Mouse (Mus musculus) liver, embryonic 11.5 days (tissue): ENCODE data around the gene Il4. TPM values are rescaled to one million over a fixed set of nuclear protein-coding genes. Genes with fewer than 3 reads are reported as not detected.

Experiments
- ATAC-seq: fragments of 200-750 bp; cut with Nextera tagmentation; replicated peaks from 2 replicates; pipeline ENCODE4 v1.8.0; 2017; ENCODE audit warnings: moderate number of reproducible peaks, mild to moderate bottlenecking, moderate TSS enrichment, moderate library complexity; ENCODE audit not compliant: low FRiP score
- DNase-seq: peaks from one replicate; pipeline ENCODE4 v3.0.0-alpha.2; 2017; ENCODE audit warnings: low spot score
- H3K27ac ChIP-seq: fragments of 300-500 bp; sonication (generic); 2 replicates; pipeline ENCODE4 v1.5.1; 2014; ENCODE audit warnings: mild to moderate bottlenecking, low read depth, low read length, control low read depth
- H3K27me3 ChIP-seq: fragments of 300-500 bp; sonication (generic); replicated peaks from 2 replicates; pipeline ENCODE4 v1.6.1; 2014; ENCODE audit warnings: low read length, mixed read lengths; ENCODE audit not compliant: control insufficient read depth, insufficient read depth
- H3K36me3 ChIP-seq: fragments of 300-500 bp; sonication (generic); 2 replicates; pipeline ENCODE4 v1.6.1; 2014; ENCODE audit warnings: mild to moderate bottlenecking, low read length, moderate library complexity, mixed read lengths; ENCODE audit not compliant: control insufficient read depth, insufficient read depth
- H3K4me1 ChIP-seq: fragments of 300-500 bp; sonication (generic); replicated peaks from 2 replicates; pipeline ENCODE4 v1.6.1; 2014; ENCODE audit warnings: low read length, mixed read lengths; ENCODE audit not compliant: control insufficient read depth, insufficient read depth
- H3K4me2 ChIP-seq: fragments of 300-500 bp; sonication (generic); 2 replicates; pipeline ENCODE4 v1.6.1; 2014; ENCODE audit warnings: mild to moderate bottlenecking, control low read depth, moderate library complexity
- H3K4me3 ChIP-seq: fragments of 300-500 bp; sonication (generic); 2 replicates; pipeline ENCODE4 v1.5.1; 2014; ENCODE audit warnings: low read depth, low read length, control low read depth
- H3K9ac ChIP-seq: fragments of 300-500 bp; sonication (generic); 2 replicates; pipeline ENCODE4 v1.6.1; 2014; ENCODE audit warnings: low read depth, low read length, control low read depth
- H3K9me3 ChIP-seq: fragments of 300-500 bp; sonication (generic); 2 replicates; pipeline ENCODE4 v1.6.1; 2016; ENCODE audit warnings: low read length, inconsistent platforms, mixed read lengths; ENCODE audit not compliant: control insufficient read depth
- WGBS: fragments of 180-500 bp; shearing (Covaris S2); extraction: QIAGEN DNeasy Blood & Tissue Kit; methylation state at CpG from one replicate; pipeline ENCODE4 v1.1.7; 2014; 5-methylcytosine and 5-hydroxymethylcytosine counted together
- polyA plus RNA-seq: library from polyadenylated mRNA; unstranded; fragments of >200 nt; fragmentation: Nextera tagmentation; extraction: Ambion mirVana; gene quantifications from 2 replicates; pipeline ENCODE4 v1.2.1, GENCODE M21; 2014

Gene Il4
- polyA plus RNA-seq, 1 experiment from 2014 or later = 3.2 TPM

DNA sequence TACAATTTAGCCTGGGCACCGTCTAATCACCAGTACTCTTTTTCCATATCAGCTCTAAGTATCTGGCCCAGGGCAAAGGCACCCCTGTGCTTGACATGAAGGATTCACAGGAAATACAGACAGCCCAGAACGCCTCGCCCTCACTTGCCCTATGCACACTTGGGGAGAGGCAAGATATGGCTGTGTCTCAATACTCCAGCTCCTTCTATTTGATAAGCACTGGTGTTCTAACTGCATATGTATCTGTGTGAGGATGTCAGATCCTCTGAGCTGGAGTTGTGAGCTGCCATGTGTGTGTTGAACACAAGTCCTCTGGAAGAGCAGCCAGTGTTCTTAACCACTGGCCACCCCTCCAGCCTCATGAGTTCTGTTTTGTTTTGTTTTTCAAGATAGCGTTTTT, 33.0 kb upstream of the Il4 start:
- H3K4me2 ChIP-seq = no peak overlapping the region
- no peak overlapping the region for H3K9ac ChIP-seq
- peaks cover 14% of the 10 kb centered on the region for H3K4me1 ChIP-seq
- no peak for DNase-seq
- H3K4me3 ChIP-seq = no peak overlapping the region
- peak; percentile 48 for ATAC-seq
- 71% methylated on average over 4 of the region's 4 CpGs for WGBS
- no peaks in the 10 kb centered on the region for H3K27me3 ChIP-seq
- peaks cover 21% of the 10 kb centered on the region for H3K36me3 ChIP-seq
- H3K9me3 ChIP-seq = no peaks in the 10 kb centered on the region
- no peak overlapping the region for H3K27ac ChIP-seq

DNA sequence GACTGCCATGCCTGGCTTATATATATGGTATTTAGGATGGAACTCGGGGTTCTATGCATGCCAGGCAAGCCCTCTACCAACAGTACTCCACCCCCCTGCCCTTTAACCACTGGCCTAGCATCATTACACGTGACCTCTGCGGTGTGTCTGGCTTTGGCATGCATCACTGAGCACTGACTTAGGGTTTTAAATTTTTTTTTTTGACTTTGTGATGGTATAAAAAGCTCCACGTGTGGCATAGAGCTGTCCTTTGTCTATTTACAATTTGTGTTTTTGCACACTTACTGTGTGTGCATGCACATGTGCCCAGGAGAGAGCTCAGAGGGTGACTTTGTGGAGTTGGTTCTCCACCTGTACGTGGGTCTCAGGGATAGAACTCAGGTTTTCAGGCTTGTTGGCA, 25.5 kb upstream of the Il4 start:
- no peak overlapping the region for H3K4me3 ChIP-seq
- no peak overlapping the region for H3K4me2 ChIP-seq
- 77% methylated on average over 5 of the region's 5 CpGs for WGBS
- H3K4me1 ChIP-seq = peaks cover 8% of the 10 kb centered on the region
- no peak for DNase-seq
- H3K36me3 ChIP-seq = no peaks in the 10 kb centered on the region
- H3K9ac ChIP-seq = no peak overlapping the region
- H3K27me3 ChIP-seq = no peaks in the 10 kb centered on the region
- no peak overlapping the region for H3K27ac ChIP-seq
- no peak for ATAC-seq
- H3K9me3 ChIP-seq = no peaks in the 10 kb centered on the region

DNA sequence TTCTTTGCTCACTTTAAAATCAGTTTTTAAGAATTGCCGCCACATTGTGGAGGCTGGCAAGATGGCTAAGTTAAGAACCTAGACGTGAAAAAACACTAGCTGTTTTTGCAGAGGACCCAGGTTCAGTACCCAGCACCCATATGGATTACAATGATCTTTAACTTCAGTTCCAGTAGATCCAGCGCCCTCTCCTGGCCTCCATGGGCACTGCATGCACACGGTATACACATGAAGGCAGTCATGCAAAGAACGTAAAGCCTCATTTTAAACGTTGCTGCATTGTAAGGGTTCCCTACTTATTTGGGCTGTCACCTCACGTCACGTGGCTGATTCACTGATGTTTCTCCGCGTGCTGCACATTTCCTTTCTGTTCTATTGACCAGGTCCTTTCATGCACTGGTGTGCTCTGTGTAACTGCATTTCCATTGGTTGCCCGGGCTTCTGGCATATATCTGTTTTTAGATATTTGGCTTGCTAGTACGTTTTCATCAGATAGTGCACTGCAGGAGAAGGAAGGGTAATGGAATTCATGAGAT, 24.3 kb upstream of the Il4 start:
- no peak overlapping the region for H3K4me3 ChIP-seq
- no peak for DNase-seq
- H3K36me3 ChIP-seq = no peaks in the 10 kb centered on the region
- H3K4me1 ChIP-seq = peaks cover 8% of the 10 kb centered on the region
- peaks cover under 1% of the 10 kb centered on the region; the same call in 1 of the 2 replicates for H3K27me3 ChIP-seq
- no peak for ATAC-seq
- H3K27ac ChIP-seq = no peak overlapping the region
- 62% methylated on average over 12 of the region's 12 CpGs for WGBS
- no peaks in the 10 kb centered on the region for H3K9me3 ChIP-seq
- no peak overlapping the region for H3K4me2 ChIP-seq
- no peak overlapping the region for H3K9ac ChIP-seq

- DNase-seq (no peak), ATAC-seq (no peak)
- H3K9me3 ChIP-seq = no peaks in the 10 kb centered on the region
- H3K9ac ChIP-seq = no peak overlapping the region
- H3K27ac ChIP-seq = no peak overlapping the region
- peaks cover 18% of the 10 kb centered on the region for H3K4me1 ChIP-seq
- H3K4me3 ChIP-seq = no peak overlapping the region
- 70% methylated on average over 10 of the region's 10 CpGs for WGBS
- H3K36me3 ChIP-seq = no peaks in the 10 kb centered on the region
- peaks cover 28% of the 10 kb centered on the region for H3K27me3 ChIP-seq
- H3K4me2 ChIP-seq = no peak overlapping the region
Observed at GRCm38 (mm10) chr11:53637803-53638260, 19.4 kb upstream of the Il4 start.

- peaks cover 28% of the 10 kb centered on the region for H3K27me3 ChIP-seq
- ATAC-seq = no peak
- H3K36me3 ChIP-seq = no peaks in the 10 kb centered on the region
- 24% methylated on average over 21 of the region's 21 CpGs for WGBS
- H3K27ac ChIP-seq = no peak overlapping the region
- DNase-seq = no peak
- no peaks in the 10 kb centered on the region for H3K9me3 ChIP-seq
- H3K4me1 ChIP-seq = peaks cover 17% of the 10 kb centered on the region
- peak overlapping the region; percentile 38 for H3K4me2 ChIP-seq
- H3K9ac ChIP-seq = no peak overlapping the region
- H3K4me3 ChIP-seq = no peak overlapping the region
Observed at GRCm38 (mm10) chr11:53637046-53637802, 18.8 kb upstream of the Il4 start.

GRCm38 (mm10) chr11:53636183-53636646, 17.7 kb upstream of the Il4 start:
- Histone ChIP-seq H3K36me3 (no peaks in the 10 kb centered on the region), H3K27ac (no peak overlapping the region), H3K4me3 (peak overlapping the region; percentile 36), H3K9ac (no peak overlapping the region), H3K27me3 (peaks cover 28% of the 10 kb centered on the region), H3K4me1 (peaks cover 17% of the 10 kb centered on the region), H3K4me2 (peak overlapping the region; percentile 83), H3K9me3 (no peaks in the 10 kb centered on the region)
- DNase-seq (no peak), ATAC-seq (peak; percentile 34; the same call in 1 of the 2 replicates)
- WGBS = 1% methylated on average over 40 of the region's 40 CpGs

GRCm38 (mm10) chr11:53635590-53636182, 17.2 kb upstream of the Il4 start:
- no peak overlapping the region for H3K9ac ChIP-seq
- H3K27me3 ChIP-seq = peaks cover 28% of the 10 kb centered on the region
- ATAC-seq (0 out of 2 replicates have a peak, but pooled peaks have one; percentile 5), DNase-seq (no peak)
- peak overlapping the region; percentile 36 for H3K4me3 ChIP-seq
- no peaks in the 10 kb centered on the region for H3K36me3 ChIP-seq
- 25% methylated on average over 9 of the region's 9 CpGs for whole genome bisulfite sequencing
- H3K4me2 ChIP-seq = peak overlapping the region; percentile 83
- no peaks in the 10 kb centered on the region for H3K9me3 ChIP-seq
- peaks cover 14% of the 10 kb centered on the region for H3K4me1 ChIP-seq
- no peak overlapping the region for H3K27ac ChIP-seq

- Histone ChIP-seq H3K36me3 (no peaks in the 10 kb centered on the region), H3K9me3 (no peaks in the 10 kb centered on the region), H3K27ac (no peak within 1 kb of the TSS), H3K4me2 (no peak within 1 kb of the TSS; the same call in 1 of the 2 replicates), H3K9ac (no peak within 1 kb of the TSS), H3K4me3 (no peak within 1 kb of the TSS), H3K27me3 (peaks cover 28% of the 10 kb centered on the region), H3K4me1 (peaks cover 14% of the 10 kb centered on the region)
- ATAC-seq (no peak), DNase-seq (no peak)
- WGBS = 83% methylated on average over 8 of the region's 8 CpGs
Observed at GRCm38 (mm10) chr11:53634556-53634955, 16.1 kb upstream of the Il4 start, which contains the start of gene Il13. Il13 (minus strand) TSS chr11:53634702.
